Mouse (Mus musculus) liver, adult 2 months (tissue): ENCODE results near the gene Zfp697.

Experiments used
- CTCF ChIP-seq: fragments of 200-500 bp; IDR thresholded peaks from 2 replicates; pipeline ENCODE4 v1.5.1; 2011; ENCODE audit warnings: low read depth, low read length, control low read depth
- POLR2A ChIP-seq: fragments of 200-500 bp; IDR thresholded peaks from 2 replicates; pipeline ENCODE4 v1.6.1; 2011; ENCODE audit warnings: low read length, control low read depth; ENCODE audit not compliant: insufficient read depth; ENCODE audit errors: extremely low read depth

DNA sequence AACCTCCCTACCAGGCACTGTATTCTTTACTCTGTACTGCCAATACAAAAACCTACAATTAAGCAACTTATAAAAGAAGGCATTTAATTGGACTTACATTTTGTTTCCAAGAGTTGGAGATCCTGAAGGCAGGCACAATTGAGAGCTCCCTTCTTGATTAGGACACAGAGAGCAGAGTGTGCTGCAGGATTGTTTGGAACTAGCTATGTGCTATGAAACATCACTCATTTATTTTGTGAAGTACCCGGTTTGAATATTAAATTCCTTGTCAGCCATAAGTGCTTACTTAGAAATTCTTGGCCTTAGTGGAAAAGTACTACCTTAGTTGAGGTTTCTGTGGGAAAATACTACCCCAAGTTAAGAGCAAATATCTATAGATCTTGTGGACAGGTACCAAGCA is 342.1 kb downstream of the Zfp697 start, which contains the start of gene Hsd3b2:
- no peak for TF ChIP-seq CTCF
- TF ChIP-seq POLR2A: no peak
